Mouse (Mus musculus): ENCODE results near the gene Etaa1.
"Not testable (repeated sequence)": the region's sequence is repeated elsewhere in the genome, so short reads cannot be mapped to it uniquely, and the experiment has no call there.

The Etaa1 gene

GRCm38 (mm10) chr11:17953231-17954134 lies at the start of gene Etaa1:
Etaa1 (minus strand) TSS chr11:17953875.
- peak; percentile 96 for DNase-seq

GRCm38 (mm10) chr11:17994151-17994550 lies 40.5 kb upstream of the Etaa1 start:
- DNase-seq = no peak

- DNase-seq = no peak
These were observed 38.6 kb upstream of the Etaa1 start for GRCm38 (mm10) chr11:17992311-17992710.

GRCm38 (mm10) chr11:17983331-17983730 lies 29.7 kb upstream of the Etaa1 start:
- DNase-seq = no peak

GRCm38 (mm10) chr11:17981246-17981645 lies 27.6 kb upstream of the Etaa1 start:
- no peak for DNase-seq

- DNase-seq = no peak
These were observed 21.9 kb upstream of the Etaa1 start for GRCm38 (mm10) chr11:17975581-17975980.

GRCm38 (mm10) chr11:17952791-17953190 lies 884 bp downstream of the Etaa1 start:
- DNase-seq = no peak

GRCm38 (mm10) chr11:17951336-17951735 lies 2.3 kb downstream of the Etaa1 start:
- no peak for DNase-seq

GRCm38 (mm10) chr11:17939168-17939567 lies 14.5 kb downstream of the Etaa1 start:
- no peak for DNase-seq

GRCm38 (mm10) chr11:17937931-17938330 lies 15.7 kb downstream of the Etaa1 start:
- DNase-seq = no peak

GRCm38 (mm10) chr11:17917905-17918304 lies 35.8 kb downstream of the Etaa1 start:
- no peak for DNase-seq

- no peak for DNase-seq
These were observed 36.6 kb downstream of the Etaa1 start for GRCm38 (mm10) chr11:17917101-17917500.

- no peak for DNase-seq
These were observed 37.2 kb downstream of the Etaa1 start for GRCm38 (mm10) chr11:17916486-17916885.

- DNase-seq = not testable (repeated sequence)
These were observed 52.7 kb downstream of the Etaa1 start for GRCm38 (mm10) chr11:17900996-17901395.

All from thymus, postnatal 14 days (tissue).